Mouse (Mus musculus): ENCODE data around the gene Ptprz1.
"Not testable (repeated sequence)": the region's sequence is repeated elsewhere in the genome, so short reads cannot be mapped to it uniquely, and the experiment has no call there.

Ptprz1 gene

DNA sequence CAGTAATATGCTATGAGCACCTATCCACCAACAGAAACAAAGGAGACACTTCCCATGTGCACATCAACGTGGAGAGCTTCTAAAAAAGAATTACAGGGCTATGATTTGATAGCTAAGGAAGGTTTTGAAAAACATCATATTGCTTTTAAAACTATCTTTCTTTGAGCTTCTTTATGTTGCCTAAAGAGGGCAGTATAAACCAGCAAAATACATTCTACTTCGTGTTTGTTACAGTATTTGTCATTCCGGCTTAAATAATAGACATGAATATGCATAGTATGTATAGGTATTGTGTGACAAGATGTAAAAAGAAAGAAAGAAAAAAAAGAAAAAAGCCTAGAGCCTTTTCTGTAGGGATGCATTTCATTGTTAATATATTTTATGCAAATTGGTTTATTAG is 127.8 kb downstream of the Ptprz1 start:
- peak; percentile 3 for DNase-seq (ENCODE audit: low read depth, low spot score)

DNA sequence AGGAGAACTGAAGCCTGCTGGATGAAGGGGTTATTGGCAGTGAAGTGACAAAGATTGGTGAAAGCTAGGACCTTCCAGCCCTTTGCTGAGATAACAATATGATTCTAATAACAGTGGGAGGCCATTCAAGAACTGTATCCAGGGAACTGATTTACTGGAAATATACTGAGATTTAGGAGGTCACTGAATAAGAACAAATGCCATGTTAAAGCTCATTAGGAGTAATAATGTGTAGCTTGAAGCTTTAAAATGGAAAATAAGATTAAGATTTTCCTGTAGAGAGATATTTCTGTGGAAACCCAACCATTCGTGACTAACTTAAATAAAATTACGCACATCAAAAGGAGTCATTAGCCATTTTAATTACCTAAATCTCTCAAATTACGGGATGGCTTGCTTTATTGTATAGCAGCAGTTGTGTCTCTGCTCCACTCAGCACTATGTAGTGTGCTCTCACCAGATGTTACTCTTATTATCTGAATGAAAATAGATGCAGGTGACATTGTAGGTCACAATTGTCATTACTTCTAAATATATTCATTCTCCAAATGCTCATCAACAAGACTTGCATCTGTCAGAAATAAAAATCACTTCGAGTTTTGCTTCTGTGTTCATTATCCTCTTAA is 139.8 kb downstream of the Ptprz1 start:
- DNase-seq (ENCODE audit: low read depth, low spot score): no peak

DNA sequence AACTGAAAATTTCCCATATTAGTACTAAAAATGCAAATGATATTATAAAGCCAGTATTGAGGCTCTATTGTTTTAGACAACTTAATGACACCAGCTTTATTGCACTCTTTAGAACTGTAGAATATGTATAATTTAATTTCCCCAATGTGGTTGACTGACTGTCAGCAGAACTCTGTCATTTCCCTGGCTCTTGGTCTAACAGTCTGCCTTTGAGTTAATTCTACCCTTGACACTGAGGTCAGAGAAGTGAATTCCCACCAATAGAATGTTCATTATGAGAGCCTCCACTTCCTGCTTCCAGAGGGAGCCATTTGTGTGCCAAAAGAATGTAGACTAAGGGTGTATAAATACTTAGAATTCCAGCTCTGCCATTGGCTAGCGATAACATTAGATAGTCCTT is 152.9 kb downstream of the Ptprz1 start:
- no peak for DNase-seq (ENCODE audit: low read depth, low spot score)

DNA sequence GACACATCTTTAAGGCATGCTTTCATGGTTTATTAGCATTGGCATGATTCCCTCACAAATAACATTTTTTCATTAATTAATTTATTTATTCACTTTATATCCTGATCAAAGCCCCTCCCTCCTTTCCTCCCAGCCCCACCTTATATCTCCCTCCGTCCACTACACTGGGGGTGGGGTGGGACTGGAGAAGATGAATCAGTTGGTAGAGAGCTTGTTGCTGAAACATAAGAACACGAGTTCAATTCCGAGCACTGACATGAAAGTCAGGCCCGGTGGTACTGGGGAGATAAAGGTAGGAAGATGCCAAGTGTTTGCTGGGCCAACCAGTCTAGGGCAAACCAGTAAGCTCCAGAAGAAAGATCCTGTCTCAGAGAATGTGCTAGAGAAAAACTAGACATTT is 173.5 kb downstream of the Ptprz1 start:
- no peak for DNase-seq (ENCODE audit: low read depth, low spot score)

DNA sequence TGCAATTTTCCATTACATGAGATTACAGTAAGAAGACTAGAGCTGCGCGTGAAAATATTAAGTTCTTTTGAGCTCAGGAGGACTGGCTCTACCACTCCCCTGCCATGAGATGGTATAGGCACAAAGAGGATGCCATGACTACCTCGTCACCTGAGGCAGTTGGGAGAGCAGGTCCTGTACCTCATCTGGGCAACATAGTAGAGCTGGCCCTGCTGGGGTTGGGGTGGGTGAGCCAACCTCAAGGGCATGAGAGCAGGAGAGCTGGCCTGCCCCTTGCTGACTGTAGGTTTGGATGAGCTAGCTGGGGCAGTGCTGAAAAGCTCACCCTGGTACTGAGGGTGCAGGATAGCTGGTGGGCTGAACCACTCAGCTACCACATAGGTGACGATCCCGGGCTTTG is 180.4 kb downstream of the Ptprz1 start:
- no peak for DNase-seq (ENCODE audit: low read depth, low spot score)

DNA sequence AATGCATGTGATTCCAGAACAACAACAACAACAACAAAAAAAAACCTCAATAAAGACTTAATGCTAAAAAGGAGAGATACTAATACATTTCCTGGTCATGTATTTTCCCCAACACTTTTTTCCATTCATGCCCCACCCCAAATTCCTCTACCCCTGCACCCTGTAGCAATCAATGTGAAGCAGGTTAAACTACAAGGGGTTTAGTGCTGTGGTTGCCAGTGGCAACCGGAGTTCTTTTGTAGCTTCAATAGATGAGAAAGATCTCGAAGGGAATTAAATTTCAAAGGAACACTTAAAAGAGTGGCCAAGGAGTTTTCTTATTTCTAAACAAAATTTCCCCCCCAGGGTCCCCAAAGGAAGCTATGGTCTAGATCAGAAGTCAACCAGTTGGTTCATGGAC is 200.8 kb downstream of the Ptprz1 start:
- no peak for DNase-seq (ENCODE audit: low read depth, low spot score)

DNA sequence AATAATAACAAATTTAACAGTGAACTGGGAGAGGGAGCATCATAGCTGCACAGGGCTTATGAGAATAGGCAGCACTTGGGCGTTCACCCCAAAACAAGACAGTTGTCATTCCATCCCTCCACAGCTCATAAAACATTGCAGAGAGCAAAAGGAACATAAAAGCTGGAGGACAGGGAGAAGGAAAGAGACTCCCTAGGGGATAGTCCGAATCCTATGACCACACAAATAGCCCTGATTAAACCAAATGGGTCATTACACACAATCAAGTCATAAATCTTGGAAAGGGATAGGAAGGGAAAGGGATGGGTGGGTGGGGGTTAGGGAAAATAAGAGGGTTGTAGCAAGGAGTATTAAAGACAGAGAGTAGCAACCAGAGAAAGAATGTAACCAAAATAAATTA is 203.0 kb downstream of the Ptprz1 start:
- DNase-seq (ENCODE audit: low read depth, low spot score): no peak

DNA sequence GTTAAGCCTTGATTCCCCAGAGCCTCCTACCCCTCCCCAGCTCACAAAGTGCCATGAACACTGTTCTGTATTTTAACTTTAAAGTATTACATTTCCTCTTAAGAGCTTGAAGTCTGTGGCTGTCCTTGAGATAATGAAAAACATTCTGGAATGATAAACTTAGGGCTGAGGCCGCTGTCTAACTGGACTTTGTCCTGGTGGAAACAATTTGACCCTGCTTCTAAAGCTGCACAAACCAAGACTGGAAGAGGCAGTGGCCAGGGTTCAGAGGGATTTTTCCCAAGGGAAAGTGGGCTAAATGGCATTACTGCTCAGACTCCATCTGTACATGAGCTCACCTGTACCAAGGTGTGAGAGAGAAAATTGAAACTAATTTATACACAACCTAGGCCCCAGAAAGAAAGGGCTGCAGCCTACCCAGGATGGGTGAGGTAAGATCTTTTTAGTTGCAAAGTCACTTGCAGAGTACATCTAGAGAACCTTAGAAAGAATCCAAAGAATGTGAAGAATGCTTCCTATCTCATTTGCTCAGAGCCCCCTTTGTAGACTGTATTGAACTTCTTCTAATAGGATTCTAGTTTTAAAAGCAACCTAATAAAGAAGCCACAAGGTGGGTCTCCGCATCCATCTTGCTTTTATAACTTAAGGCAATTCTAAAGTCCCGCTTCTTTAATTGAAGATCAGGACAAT is 204.8 kb downstream of the Ptprz1 start:
- DNase-seq (ENCODE audit: low read depth, low spot score): no peak

DNA sequence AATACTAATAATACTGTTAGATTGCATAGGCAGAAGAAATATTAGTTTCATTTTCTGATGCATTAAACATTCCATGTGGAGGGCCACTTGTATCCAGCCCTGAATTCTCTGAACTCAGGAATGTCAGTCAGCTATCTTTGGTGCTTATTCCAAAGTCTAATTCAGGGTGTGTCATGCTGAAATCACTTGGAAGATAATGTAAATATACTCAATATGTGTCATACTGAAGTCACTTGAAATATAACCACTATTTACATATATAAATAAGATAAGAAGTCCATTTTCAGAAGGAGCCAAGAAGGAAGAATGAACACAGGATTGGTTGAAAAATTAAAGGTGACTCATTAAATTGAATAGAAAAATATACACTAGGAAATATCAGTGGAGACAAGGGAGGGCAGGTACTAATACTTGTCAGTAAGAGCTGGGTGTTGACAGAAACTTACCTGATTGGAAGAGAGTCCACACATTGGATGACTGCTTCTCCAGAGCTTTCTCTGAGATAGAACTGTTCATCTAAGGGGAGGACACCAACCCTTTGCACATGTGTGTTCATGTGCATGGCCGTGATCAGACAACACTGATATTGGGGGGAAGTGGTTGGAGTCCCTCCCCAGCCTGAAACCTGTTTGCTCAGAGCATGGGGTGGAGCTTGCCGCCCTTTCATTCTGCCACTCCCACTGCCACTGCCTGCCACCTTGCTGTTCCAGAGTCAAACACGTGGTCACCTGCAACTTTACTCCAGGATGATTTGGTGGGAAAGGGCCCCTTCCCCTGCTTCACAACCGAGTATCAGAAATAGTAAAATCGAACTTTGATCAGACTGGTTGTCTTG is 209.5 kb downstream of the Ptprz1 start:
- no peak for DNase-seq (ENCODE audit: low read depth, low spot score)

DNA sequence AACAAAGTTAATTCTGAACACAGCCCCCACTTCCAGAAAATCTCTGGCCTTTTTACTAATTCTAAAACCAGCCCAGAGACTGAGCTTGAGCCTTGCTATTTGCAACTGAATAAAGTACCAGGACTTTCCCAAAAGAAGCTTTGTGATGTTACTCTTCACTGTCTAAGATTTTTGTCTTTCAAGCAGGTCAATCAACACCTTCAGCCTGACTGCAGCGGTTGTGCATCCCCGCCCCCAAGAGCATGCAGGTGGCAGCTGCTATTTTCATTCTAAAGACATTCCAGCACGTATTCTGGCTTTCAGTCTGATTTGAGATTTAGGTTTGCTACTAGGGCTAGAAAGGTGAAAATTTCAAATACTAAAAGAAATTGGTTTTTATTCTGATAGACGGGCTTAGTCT is 214.0 kb downstream of the Ptprz1 start:
- DNase-seq (ENCODE audit: low read depth, low spot score): not testable (repeated sequence)

DNA sequence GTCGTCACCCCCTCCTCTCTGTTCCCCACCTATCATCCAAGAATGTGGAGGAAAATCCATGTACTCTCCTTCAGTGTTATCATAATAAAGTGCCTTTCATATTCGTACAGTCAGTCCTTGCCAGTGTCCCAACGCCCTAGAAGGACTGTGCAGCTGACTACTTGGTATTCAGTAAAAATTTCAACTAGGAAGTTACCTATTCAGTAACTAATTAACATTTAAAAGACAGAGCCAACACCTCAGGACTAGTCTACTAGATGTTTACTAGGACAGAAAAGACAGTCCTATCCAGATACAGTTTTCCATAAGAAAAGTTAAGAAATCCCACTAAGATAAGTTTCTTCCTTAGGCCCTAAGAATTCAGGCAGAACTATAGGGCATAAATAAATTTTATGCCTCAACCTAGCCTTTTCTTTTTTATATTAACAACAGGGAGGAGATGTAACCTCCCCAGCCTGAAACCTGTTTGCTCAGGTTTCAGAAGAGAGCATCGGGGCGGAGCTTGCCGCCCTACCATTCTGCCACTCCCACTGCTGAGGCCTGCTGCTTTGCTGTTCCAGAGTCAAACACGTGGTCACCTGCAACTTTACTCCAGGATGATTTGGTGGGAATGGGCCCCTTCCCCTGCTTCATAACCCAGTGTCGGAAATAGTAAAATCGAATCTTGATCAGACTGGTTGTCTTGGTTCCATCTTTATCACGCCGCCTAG is 215.2 kb downstream of the Ptprz1 start:
- not testable (repeated sequence) for DNase-seq (ENCODE audit: low read depth, low spot score)

Measured in brain, adult 2 months (tissue).